Mouse (Mus musculus): ENCODE data around the gene Anks6.

- TF ChIP-seq CTCF (IDR thresholded peaks at IDR 0.05; ENCODE audit: low read depth) (no peak), EP300 (optimal IDR thresholded peaks at IDR 0.05) (no peak)
These were observed 66.8 kb downstream of the Anks6 start for GRCm38 (mm10) chr4:46990281-46991015.
